Mouse (Mus musculus): ENCODE data around the gene Rag2. TPM values are rescaled to one million over a fixed set of nuclear protein-coding genes. Genes with fewer than 3 reads are reported as not detected.

The Rag2 gene
- polyA plus RNA-seq (2015; fragmentation: Nextera tagmentation; extraction: Ambion mirVana), result 0.04 and 0.06 TPM in 2 replicates

- Histone ChIP-seq H3K4me2 (ENCODE audit: low read depth, low read length) (no peak within 1 kb of the TSS), H3K9me3 (ENCODE audit: control insufficient read depth, low read length) (no peaks in the 10 kb centered on the region), H3K27me3 (replicated peaks; ENCODE audit: control insufficient read depth, insufficient read depth, low read length) (no peaks in the 10 kb centered on the region), H3K36me3 (ENCODE audit: control insufficient read depth, insufficient read depth, low read length) (no peaks in the 10 kb centered on the region), H3K27ac (ENCODE audit: low read length) (no peak within 1 kb of the TSS), H3K4me3 (ENCODE audit: low read length) (no peak within 1 kb of the TSS), H3K4me1 (ENCODE audit: control insufficient read depth, insufficient read depth, low read length) (no peaks in the 10 kb centered on the region), H3K9ac (ENCODE audit: low read depth, low read length) (no peak within 1 kb of the TSS)
- 51% methylated on average over 4 of the region's 4 CpGs for WGBS
- ATAC-seq, result no peak
These were observed at the start of gene Rag2 for GRCm38 (mm10) chr2:101624526-101624925. Gene Rag2, plus strand, starts transcription at chr2:101624718.

- no peak overlapping the region for H3K9ac ChIP-seq (ENCODE audit: low read depth, low read length)
- ATAC-seq, result no peak
- H3K4me2 ChIP-seq (ENCODE audit: low read depth, low read length), result no peak overlapping the region
- H3K27ac ChIP-seq (ENCODE audit: low read length), result no peak overlapping the region
- 65% methylated on average over 4 of the region's 4 CpGs for WGBS
- H3K36me3 ChIP-seq (ENCODE audit: control insufficient read depth, insufficient read depth, low read length), result no peaks in the 10 kb centered on the region
- no peaks in the 10 kb centered on the region for H3K4me1 ChIP-seq (ENCODE audit: control insufficient read depth, insufficient read depth, low read length)
- no peaks in the 10 kb centered on the region for H3K9me3 ChIP-seq (ENCODE audit: control insufficient read depth, low read length)
- H3K4me3 ChIP-seq (ENCODE audit: low read length), result no peak overlapping the region
- H3K27me3 ChIP-seq (replicated peaks; ENCODE audit: control insufficient read depth, insufficient read depth, low read length), result no peaks in the 10 kb centered on the region
These were observed 47.3 kb upstream of the Rag2 start for GRCm38 (mm10) chr2:101577243-101577642.

- no peak for ATAC-seq
- H3K9me3 ChIP-seq (ENCODE audit: control insufficient read depth, low read length), result no peaks in the 10 kb centered on the region
- H3K9ac ChIP-seq (ENCODE audit: low read depth, low read length), result no peak overlapping the region
- H3K27me3 ChIP-seq (replicated peaks; ENCODE audit: control insufficient read depth, insufficient read depth, low read length), result no peaks in the 10 kb centered on the region
- no peak overlapping the region for H3K4me2 ChIP-seq (ENCODE audit: low read depth, low read length)
- H3K27ac ChIP-seq (ENCODE audit: low read length), result no peak overlapping the region
- H3K4me1 ChIP-seq (ENCODE audit: control insufficient read depth, insufficient read depth, low read length), result no peaks in the 10 kb centered on the region
- H3K4me3 ChIP-seq (ENCODE audit: low read length), result no peak overlapping the region
- H3K36me3 ChIP-seq (ENCODE audit: control insufficient read depth, insufficient read depth, low read length), result no peaks in the 10 kb centered on the region
- 77% methylated on average over 2 of the region's 2 CpGs for WGBS
These were observed 44.5 kb upstream of the Rag2 start for GRCm38 (mm10) chr2:101580027-101580426.

DNA sequence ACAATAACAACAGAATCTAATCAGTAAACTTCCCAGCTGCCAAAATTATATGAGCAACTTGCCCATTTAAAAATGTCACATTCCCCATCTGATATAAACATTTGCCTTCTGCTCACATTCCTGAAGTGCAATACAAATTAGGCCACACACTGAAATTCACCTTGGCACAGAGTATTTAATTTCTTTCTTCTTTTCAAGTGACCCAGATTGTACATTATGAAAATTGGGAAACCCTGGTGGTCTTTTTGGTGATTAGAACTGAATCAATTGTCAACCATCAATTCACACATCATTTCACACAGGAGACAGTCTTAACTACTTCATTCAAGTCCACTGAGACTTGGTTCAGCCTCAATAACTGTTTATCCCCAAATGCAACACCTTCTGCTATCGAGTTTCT lies 44.1 kb upstream of the Rag2 start:
- Histone ChIP-seq H3K4me1 (ENCODE audit: control insufficient read depth, insufficient read depth, low read length) (no peaks in the 10 kb centered on the region), H3K27me3 (replicated peaks; ENCODE audit: control insufficient read depth, insufficient read depth, low read length) (no peaks in the 10 kb centered on the region), H3K27ac (ENCODE audit: low read length) (no peak overlapping the region), H3K9ac (ENCODE audit: low read depth, low read length) (no peak overlapping the region), H3K4me3 (ENCODE audit: low read length) (no peak overlapping the region), H3K9me3 (ENCODE audit: control insufficient read depth, low read length) (no peaks in the 10 kb centered on the region), H3K36me3 (ENCODE audit: control insufficient read depth, insufficient read depth, low read length) (no peaks in the 10 kb centered on the region), H3K4me2 (ENCODE audit: low read depth, low read length) (no peak overlapping the region)
- WGBS, result 80% methylated on average over 1 of the region's 1 CpGs
- no peak for ATAC-seq

- H3K4me1 ChIP-seq (ENCODE audit: control insufficient read depth, insufficient read depth, low read length), result no peaks in the 10 kb centered on the region
- no peaks in the 10 kb centered on the region for H3K36me3 ChIP-seq (ENCODE audit: control insufficient read depth, insufficient read depth, low read length)
- H3K9ac ChIP-seq (ENCODE audit: low read depth, low read length), result no peak overlapping the region
- H3K27me3 ChIP-seq (replicated peaks; ENCODE audit: control insufficient read depth, insufficient read depth, low read length), result no peaks in the 10 kb centered on the region
- H3K4me3 ChIP-seq (ENCODE audit: low read length), result no peak overlapping the region
- no peak for ATAC-seq
- H3K27ac ChIP-seq (ENCODE audit: low read length), result no peak overlapping the region
- H3K9me3 ChIP-seq (ENCODE audit: control insufficient read depth, low read length), result no peaks in the 10 kb centered on the region
- WGBS, result 79% methylated on average over 3 of the region's 3 CpGs
- H3K4me2 ChIP-seq (ENCODE audit: low read depth, low read length), result no peak overlapping the region
These were observed 43.5 kb upstream of the Rag2 start for GRCm38 (mm10) chr2:101580977-101581376.

- Histone ChIP-seq H3K9ac (ENCODE audit: low read depth, low read length) (no peak overlapping the region), H3K36me3 (ENCODE audit: control insufficient read depth, insufficient read depth, low read length) (no peaks in the 10 kb centered on the region), H3K9me3 (ENCODE audit: control insufficient read depth, low read length) (no peaks in the 10 kb centered on the region), H3K4me3 (ENCODE audit: low read length) (no peak overlapping the region), H3K27me3 (replicated peaks; ENCODE audit: control insufficient read depth, insufficient read depth, low read length) (no peaks in the 10 kb centered on the region), H3K4me2 (ENCODE audit: low read depth, low read length) (no peak overlapping the region), H3K4me1 (ENCODE audit: control insufficient read depth, insufficient read depth, low read length) (no peaks in the 10 kb centered on the region), H3K27ac (ENCODE audit: low read length) (no peak overlapping the region)
- 76% methylated on average over 3 of the region's 3 CpGs for WGBS
- no peak for ATAC-seq
These were observed 43.1 kb upstream of the Rag2 start for GRCm38 (mm10) chr2:101581418-101581817.

- ATAC-seq, result no peak
- Histone ChIP-seq H3K27me3 (replicated peaks; ENCODE audit: control insufficient read depth, insufficient read depth, low read length) (no peaks in the 10 kb centered on the region), H3K9ac (ENCODE audit: low read depth, low read length) (no peak overlapping the region), H3K36me3 (ENCODE audit: control insufficient read depth, insufficient read depth, low read length) (no peaks in the 10 kb centered on the region), H3K9me3 (ENCODE audit: control insufficient read depth, low read length) (no peaks in the 10 kb centered on the region), H3K4me1 (ENCODE audit: control insufficient read depth, insufficient read depth, low read length) (peaks cover 4% of the 10 kb centered on the region; the same call in 1 of the 2 replicates), H3K27ac (ENCODE audit: low read length) (no peak overlapping the region), H3K4me3 (ENCODE audit: low read length) (no peak overlapping the region), H3K4me2 (ENCODE audit: low read depth, low read length) (no peak overlapping the region)
- WGBS, result 66% methylated on average over 8 of the region's 8 CpGs
These were observed 33.2 kb upstream of the Rag2 start for GRCm38 (mm10) chr2:101591356-101591755.

DNA sequence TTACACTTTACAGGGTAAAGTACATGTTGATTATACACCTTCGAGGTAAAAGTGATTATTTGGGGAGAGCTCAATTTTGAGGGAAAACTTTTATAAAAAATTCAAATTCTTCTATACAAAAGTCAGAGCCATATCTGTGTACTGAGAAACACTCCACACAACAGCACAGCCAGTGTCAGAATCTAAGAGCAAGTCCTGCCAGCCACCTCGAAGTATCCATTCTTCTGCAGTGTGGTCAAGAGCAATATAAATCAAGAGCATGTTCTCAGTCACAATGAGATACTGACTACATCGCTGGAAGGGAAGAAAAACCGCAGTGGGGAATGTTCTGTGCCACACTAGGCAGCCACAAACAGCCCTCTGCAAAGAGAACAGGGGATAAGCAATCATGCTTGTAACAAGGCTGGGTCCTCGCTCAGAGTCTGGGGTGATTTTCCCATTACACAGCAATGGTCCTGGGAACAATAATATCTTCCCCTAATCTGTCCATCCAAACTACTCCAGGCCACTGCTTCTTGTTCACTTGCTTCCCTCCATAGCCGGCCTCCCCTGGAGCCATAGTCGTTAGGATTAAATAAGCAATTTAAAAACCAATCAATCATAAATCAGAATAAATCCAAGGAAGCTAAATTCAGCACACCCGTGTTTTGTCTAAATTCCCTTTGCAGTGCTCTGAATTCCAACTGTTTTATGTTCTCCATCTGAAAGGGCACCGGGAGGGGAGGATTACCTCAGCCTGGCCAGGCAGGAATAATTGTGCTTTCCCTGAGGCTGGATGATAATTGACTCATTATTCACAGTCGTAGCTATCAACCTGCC lies 32.3 kb upstream of the Rag2 start:
- peaks cover 4% of the 10 kb centered on the region; the same call in 1 of the 2 replicates for H3K4me1 ChIP-seq (ENCODE audit: control insufficient read depth, insufficient read depth, low read length)
- no peak overlapping the region for H3K4me2 ChIP-seq (ENCODE audit: low read depth, low read length)
- H3K9ac ChIP-seq (ENCODE audit: low read depth, low read length), result no peak overlapping the region
- no peak for ATAC-seq
- H3K9me3 ChIP-seq (ENCODE audit: control insufficient read depth, low read length), result no peaks in the 10 kb centered on the region
- no peak overlapping the region for H3K27ac ChIP-seq (ENCODE audit: low read length)
- WGBS, result 33% methylated on average over 10 of the region's 10 CpGs
- H3K27me3 ChIP-seq (replicated peaks; ENCODE audit: control insufficient read depth, insufficient read depth, low read length), result no peaks in the 10 kb centered on the region
- no peak overlapping the region for H3K4me3 ChIP-seq (ENCODE audit: low read length)
- no peaks in the 10 kb centered on the region for H3K36me3 ChIP-seq (ENCODE audit: control insufficient read depth, insufficient read depth, low read length)

GRCm38 (mm10) chr2:101592886-101593285 lies 31.6 kb upstream of the Rag2 start:
- WGBS, result 64% methylated on average over 8 of the region's 8 CpGs
- no peaks in the 10 kb centered on the region for H3K36me3 ChIP-seq (ENCODE audit: control insufficient read depth, insufficient read depth, low read length)
- H3K27me3 ChIP-seq (replicated peaks; ENCODE audit: control insufficient read depth, insufficient read depth, low read length), result no peaks in the 10 kb centered on the region
- no peak overlapping the region for H3K4me3 ChIP-seq (ENCODE audit: low read length)
- H3K9me3 ChIP-seq (ENCODE audit: control insufficient read depth, low read length), result no peaks in the 10 kb centered on the region
- H3K27ac ChIP-seq (ENCODE audit: low read length), result no peak overlapping the region
- H3K4me2 ChIP-seq (ENCODE audit: low read depth, low read length), result no peak overlapping the region
- no peak for ATAC-seq
- H3K9ac ChIP-seq (ENCODE audit: low read depth, low read length), result no peak overlapping the region
- H3K4me1 ChIP-seq (ENCODE audit: control insufficient read depth, insufficient read depth, low read length), result peaks cover 4% of the 10 kb centered on the region; the same call in 1 of the 2 replicates

Data from intestine, embryonic 16.5 days (tissue).